Mouse (Mus musculus): ENCODE data around the gene AI467606. TPM values are rescaled to one million over a fixed set of nuclear protein-coding genes. Genes with fewer than 3 reads are reported as not detected.

AI467606 gene
- polyA plus RNA-seq, 1 experiment from 2014 or later = 2.2 TPM

DNA sequence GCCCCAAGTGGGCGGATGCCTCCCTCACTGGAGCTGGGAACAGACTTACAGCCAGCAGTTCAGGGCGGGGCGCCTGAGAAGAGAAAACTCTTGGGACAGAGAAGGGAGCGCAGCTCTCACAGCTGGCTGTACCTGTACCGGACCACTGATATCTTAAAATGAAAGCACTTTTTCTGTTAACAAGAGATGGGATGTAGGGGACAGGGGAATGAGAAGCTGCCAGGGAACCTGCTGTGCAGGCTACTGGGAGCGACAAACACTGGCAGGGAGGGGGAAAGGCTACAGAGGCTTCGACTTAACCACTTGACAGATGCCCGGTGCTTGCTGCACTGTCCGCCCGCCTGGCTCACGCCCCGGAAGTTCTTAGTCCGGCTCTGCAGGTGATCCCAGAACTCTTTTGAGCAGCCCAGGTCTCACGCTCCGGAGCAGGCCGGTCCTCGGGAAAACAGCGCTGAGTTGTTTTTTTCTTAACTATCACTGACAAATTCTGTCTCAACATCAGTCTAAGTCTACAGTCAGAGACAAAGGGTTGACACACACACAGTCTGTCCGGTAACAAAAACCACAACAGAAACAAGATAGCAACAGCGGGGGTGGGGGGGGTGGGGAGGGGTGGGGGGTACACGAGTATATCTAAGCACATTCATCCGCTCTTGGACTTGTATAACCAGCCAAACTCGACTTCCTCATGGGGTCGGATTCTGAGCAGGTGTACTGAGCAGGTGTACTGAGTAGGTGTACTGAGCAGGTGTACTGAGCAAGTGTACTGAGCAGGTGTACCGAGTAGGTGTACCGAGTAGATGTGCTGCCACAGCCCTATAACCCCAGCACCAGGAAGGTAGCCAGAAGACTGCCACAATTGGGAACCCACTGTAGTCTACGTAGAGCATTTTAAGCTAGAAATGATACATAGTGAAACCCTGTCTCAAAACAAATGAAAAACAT lies 2.0 kb upstream of the AI467606 start:
- Histone ChIP-seq H3K36me3 (ENCODE audit: control insufficient read depth, insufficient read depth, low read length) (no peaks in the 10 kb centered on the region), H3K4me3 (ENCODE audit: low read length) (peak overlapping the region; percentile 20; the same call in 1 of the 2 replicates), H3K9me3 (ENCODE audit: control insufficient read depth, low read length) (no peaks in the 10 kb centered on the region), H3K9ac (ENCODE audit: low read depth, low read length) (peak overlapping the region; percentile 36; the same call in 1 of the 2 replicates), H3K4me1 (ENCODE audit: control insufficient read depth, insufficient read depth, low read depth, low read length) (peaks cover 5% of the 10 kb centered on the region), H3K4me2 (ENCODE audit: low read length) (peak overlapping the region; percentile 55), H3K27ac (ENCODE audit: low read depth, low read length) (no peak overlapping the region), H3K27me3 (replicated peaks; ENCODE audit: control insufficient read depth, insufficient read depth, low read length) (no peaks in the 10 kb centered on the region)
- 21% methylated on average over 27 of the region's 27 CpGs for WGBS
- ATAC-seq = no peak

DNA sequence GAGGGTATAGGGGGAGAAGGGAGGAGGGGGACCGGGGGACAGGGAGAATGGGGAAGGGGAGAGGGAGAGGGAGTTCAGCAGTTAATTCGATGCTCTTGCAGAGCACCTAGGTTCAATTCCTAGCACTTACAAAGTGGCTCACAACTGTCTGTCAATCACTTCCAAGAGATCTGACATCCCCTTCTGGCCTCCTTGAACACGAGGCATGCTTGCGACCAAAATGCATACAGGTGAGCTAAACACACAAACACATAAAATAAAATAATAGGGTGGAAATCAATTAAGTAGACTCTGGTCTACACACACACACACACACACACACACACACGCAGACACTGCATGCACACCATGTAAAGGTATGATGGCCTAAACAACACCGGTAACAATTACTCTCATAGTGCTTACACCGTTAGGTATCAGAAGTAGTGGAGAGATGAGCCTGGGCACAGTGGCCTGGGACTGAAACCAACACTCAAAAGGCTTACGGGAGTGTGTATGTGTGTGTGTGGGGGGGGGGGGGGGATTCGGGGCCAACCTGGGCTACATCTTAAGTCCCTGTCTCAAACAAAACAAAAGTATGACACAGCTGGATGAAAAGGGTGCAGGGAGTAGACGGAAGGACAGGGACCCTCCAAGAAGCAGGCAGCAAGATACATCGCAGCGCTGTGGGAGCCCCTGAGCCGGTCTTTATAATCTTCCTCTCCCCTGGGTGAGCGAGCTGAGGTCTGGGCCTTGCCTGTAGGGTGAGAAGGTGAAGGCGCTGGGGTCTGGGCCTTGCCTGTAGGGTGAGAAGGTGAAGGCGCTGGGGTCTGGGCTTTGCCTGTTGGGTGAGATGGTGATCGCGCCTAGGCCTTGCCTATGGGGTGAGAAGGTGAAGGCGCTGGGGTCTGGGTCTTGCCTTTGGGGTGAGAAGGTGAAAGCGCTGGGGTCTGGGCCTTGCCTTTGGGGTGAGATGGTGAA lies 725 bp upstream of the AI467606 start:
- no peaks in the 10 kb centered on the region for H3K36me3 ChIP-seq (ENCODE audit: control insufficient read depth, insufficient read depth, low read length)
- H3K4me1 ChIP-seq (ENCODE audit: control insufficient read depth, insufficient read depth, low read depth, low read length) = peaks cover 5% of the 10 kb centered on the region
- ATAC-seq = no peak
- H3K27me3 ChIP-seq (replicated peaks; ENCODE audit: control insufficient read depth, insufficient read depth, low read length) = no peaks in the 10 kb centered on the region
- no peak overlapping the region for H3K27ac ChIP-seq (ENCODE audit: low read depth, low read length)
- H3K4me3 ChIP-seq (ENCODE audit: low read length) = no peak overlapping the region
- WGBS = 88% methylated on average over 20 of the region's 20 CpGs
- no peak overlapping the region for H3K4me2 ChIP-seq (ENCODE audit: low read length)
- no peak overlapping the region for H3K9ac ChIP-seq (ENCODE audit: low read depth, low read length)
- H3K9me3 ChIP-seq (ENCODE audit: control insufficient read depth, low read length) = no peaks in the 10 kb centered on the region

DNA sequence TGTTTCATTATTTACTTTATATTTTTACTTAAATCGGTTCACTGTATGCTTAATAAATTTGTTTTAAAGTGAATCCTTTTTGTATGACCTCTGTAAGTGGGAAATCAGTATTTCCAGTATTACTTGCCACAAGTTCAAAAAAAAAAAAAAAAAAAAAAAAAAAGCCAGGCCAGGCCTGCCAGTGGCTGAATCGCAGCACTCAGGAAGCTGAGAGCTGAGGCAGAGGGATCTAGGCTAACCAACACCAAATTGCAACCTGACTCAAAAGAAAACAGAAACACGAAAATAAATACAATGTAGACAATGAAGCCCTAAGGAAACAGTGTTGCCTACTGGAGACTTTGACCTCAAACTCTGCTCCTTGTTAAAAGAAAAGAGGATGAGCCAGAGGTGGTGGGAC lies 2.8 kb downstream of the AI467606 start:
- WGBS = 81% methylated on average over 3 of the region's 3 CpGs

DNA sequence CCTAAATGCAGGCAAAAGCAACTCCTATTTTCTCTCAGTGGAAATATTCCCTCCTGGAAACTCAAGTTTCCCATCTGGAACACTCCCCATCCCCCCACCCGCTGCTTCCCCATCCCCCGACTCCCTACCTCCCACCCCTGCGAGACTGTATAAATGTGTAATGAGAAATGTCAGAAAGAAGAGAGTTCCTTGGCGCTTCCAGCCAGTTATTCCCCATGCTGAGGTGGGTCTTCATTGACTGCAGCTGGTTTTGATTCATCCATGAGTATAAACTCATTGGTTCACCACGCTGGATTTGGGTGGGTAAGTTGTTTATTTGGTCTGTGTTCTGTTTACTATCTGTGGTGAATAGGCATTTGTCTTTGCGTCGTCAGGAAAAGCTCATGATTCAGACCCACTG lies 5.3 kb downstream of the AI467606 start:
- Histone ChIP-seq H3K4me3 (ENCODE audit: low read length) (no peak overlapping the region), H3K9ac (ENCODE audit: low read depth, low read length) (no peak overlapping the region), H3K4me1 (ENCODE audit: control insufficient read depth, insufficient read depth, low read depth, low read length) (no peaks in the 10 kb centered on the region), H3K27ac (ENCODE audit: low read depth, low read length) (no peak overlapping the region), H3K27me3 (replicated peaks; ENCODE audit: control insufficient read depth, insufficient read depth, low read length) (no peaks in the 10 kb centered on the region), H3K9me3 (ENCODE audit: control insufficient read depth, low read length) (no peaks in the 10 kb centered on the region), H3K36me3 (ENCODE audit: control insufficient read depth, insufficient read depth, low read length) (no peaks in the 10 kb centered on the region), H3K4me2 (ENCODE audit: low read length) (no peak overlapping the region)
- no peak for ATAC-seq
- WGBS = 68% methylated on average over 7 of the region's 7 CpGs

More for the DNA sequence above, 2.8 kb downstream of the AI467606 start:
- Histone ChIP-seq H3K9ac (ENCODE audit: low read depth, low read length) (no peak overlapping the region), H3K4me1 (ENCODE audit: control insufficient read depth, insufficient read depth, low read depth, low read length) (peaks cover 5% of the 10 kb centered on the region), H3K4me3 (ENCODE audit: low read length) (no peak overlapping the region), H3K9me3 (ENCODE audit: control insufficient read depth, low read length) (no peaks in the 10 kb centered on the region), H3K4me2 (ENCODE audit: low read length) (no peak overlapping the region), H3K36me3 (ENCODE audit: control insufficient read depth, insufficient read depth, low read length) (no peaks in the 10 kb centered on the region), H3K27me3 (replicated peaks; ENCODE audit: control insufficient read depth, insufficient read depth, low read length) (no peaks in the 10 kb centered on the region), H3K27ac (ENCODE audit: low read depth, low read length) (no peak overlapping the region)
- no peak for ATAC-seq

DNA sequence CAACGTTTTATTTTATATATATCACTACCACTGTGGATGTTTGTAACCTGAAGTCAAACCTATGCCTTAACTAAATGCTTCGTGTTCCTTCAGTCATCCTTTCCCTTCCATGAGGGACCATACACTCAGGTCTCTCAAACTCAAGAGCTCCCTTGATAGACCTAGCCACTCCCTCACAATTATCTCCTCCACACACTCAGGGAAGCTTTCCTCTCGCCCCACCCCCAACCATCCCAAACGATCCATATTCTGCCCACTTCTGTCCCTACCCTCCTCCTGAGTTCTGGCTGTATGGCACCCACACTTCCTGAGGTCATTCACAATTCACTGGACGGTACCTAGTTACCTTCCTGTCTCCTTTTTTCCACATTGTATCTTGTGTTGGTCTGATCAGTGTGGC lies 7.4 kb downstream of the AI467606 start:
- no peaks in the 10 kb centered on the region for H3K4me1 ChIP-seq (ENCODE audit: control insufficient read depth, insufficient read depth, low read depth, low read length)
- no peaks in the 10 kb centered on the region for H3K36me3 ChIP-seq (ENCODE audit: control insufficient read depth, insufficient read depth, low read length)
- no peak overlapping the region for H3K4me3 ChIP-seq (ENCODE audit: low read length)
- no peak overlapping the region for H3K27ac ChIP-seq (ENCODE audit: low read depth, low read length)
- no peaks in the 10 kb centered on the region for H3K9me3 ChIP-seq (ENCODE audit: control insufficient read depth, low read length)
- no peak overlapping the region for H3K4me2 ChIP-seq (ENCODE audit: low read length)
- no peaks in the 10 kb centered on the region for H3K27me3 ChIP-seq (replicated peaks; ENCODE audit: control insufficient read depth, insufficient read depth, low read length)
- WGBS = 83% methylated on average over 5 of the region's 5 CpGs
- no peak overlapping the region for H3K9ac ChIP-seq (ENCODE audit: low read depth, low read length)
- ATAC-seq = no peak

DNA sequence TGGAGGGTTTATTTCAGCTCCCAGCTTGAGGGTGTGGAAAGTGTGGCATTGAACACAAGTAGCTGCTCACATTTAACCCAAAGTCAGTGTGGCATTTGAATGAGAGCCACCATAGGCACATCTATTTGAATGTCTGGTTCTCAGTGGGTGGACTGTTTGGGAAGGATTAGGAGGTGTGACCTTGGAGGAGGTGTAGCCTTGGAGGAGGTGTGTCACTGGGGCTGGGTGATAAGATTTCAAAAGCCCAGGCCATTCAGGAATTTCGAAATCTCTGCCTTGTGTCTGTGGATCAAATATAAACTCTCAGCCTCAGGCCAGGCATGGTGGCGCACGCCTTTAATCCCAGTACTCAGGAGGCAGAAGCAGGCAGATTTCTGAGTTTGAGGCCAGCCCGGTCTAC lies 7.8 kb downstream of the AI467606 start:
- H3K4me3 ChIP-seq (ENCODE audit: low read length) = no peak overlapping the region
- no peak overlapping the region for H3K27ac ChIP-seq (ENCODE audit: low read depth, low read length)
- H3K36me3 ChIP-seq (ENCODE audit: control insufficient read depth, insufficient read depth, low read length) = no peaks in the 10 kb centered on the region
- H3K9ac ChIP-seq (ENCODE audit: low read depth, low read length) = no peak overlapping the region
- ATAC-seq = no peak
- no peak overlapping the region for H3K4me2 ChIP-seq (ENCODE audit: low read length)
- no peaks in the 10 kb centered on the region for H3K27me3 ChIP-seq (replicated peaks; ENCODE audit: control insufficient read depth, insufficient read depth, low read length)
- H3K4me1 ChIP-seq (ENCODE audit: control insufficient read depth, insufficient read depth, low read depth, low read length) = no peaks in the 10 kb centered on the region
- 89% methylated on average over 4 of the region's 4 CpGs for WGBS
- H3K9me3 ChIP-seq (ENCODE audit: control insufficient read depth, low read length) = no peaks in the 10 kb centered on the region

DNA sequence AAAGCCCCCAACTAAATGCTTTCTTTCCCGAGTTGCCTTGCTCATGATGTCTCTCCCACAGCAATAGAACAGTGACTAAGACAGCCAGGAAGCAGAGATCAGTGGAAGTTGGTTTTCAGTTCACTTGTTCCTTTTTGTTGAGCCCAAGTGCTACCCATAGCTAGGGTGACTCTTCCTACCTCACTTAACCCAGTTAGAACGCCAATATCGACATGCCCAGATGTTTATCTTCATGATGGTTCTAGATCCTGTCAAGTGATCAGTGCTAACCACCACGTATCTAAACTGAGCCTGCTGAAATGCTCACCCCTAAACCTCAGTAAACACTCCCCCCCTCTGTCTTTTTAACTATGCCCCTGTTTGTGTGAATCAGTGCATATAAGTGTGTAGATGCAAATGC lies 8.4 kb downstream of the AI467606 start:
- peaks cover 3% of the 10 kb centered on the region for H3K4me1 ChIP-seq (ENCODE audit: control insufficient read depth, insufficient read depth, low read depth, low read length)
- 90% methylated on average over 4 of the region's 4 CpGs for WGBS

DNA sequence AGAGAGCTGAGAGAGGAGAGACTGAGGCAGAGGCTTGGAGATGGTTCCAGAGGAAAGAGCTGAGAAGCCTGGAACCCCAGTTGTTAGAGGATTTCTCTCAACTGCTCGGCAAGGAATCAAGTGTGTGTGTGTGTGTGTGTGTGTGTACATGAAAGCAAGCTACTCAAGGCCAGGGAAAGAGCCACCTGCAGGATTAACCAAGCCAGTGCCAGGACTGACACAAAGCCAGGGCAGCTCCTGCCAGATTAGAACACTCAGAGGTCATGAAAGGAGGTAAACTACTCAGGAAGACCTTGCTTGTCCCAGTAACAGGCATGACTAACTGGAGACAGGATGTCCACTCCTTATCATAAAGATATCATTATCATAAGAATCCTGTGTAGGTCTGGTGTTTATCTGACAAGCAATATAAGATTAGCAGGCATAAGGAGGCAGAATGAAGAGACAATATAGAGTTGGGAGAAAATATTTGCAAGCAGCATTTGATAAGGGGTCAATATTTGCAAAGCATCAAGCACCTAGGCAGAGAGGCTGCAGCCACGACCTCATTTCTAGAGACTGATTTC lies 10.4 kb downstream of the AI467606 start:
- ATAC-seq = no peak
- H3K4me2 ChIP-seq (ENCODE audit: low read length) = no peak overlapping the region
- no peaks in the 10 kb centered on the region for H3K9me3 ChIP-seq (ENCODE audit: control insufficient read depth, low read length)
- H3K36me3 ChIP-seq (ENCODE audit: control insufficient read depth, insufficient read depth, low read length) = no peaks in the 10 kb centered on the region
- 43% methylated on average over 2 of the region's 2 CpGs for WGBS
- no peak overlapping the region for H3K4me3 ChIP-seq (ENCODE audit: low read length)
- H3K27me3 ChIP-seq (replicated peaks; ENCODE audit: control insufficient read depth, insufficient read depth, low read length) = no peaks in the 10 kb centered on the region
- no peak overlapping the region for H3K27ac ChIP-seq (ENCODE audit: low read depth, low read length)
- peaks cover 5% of the 10 kb centered on the region for H3K4me1 ChIP-seq (ENCODE audit: control insufficient read depth, insufficient read depth, low read depth, low read length)
- H3K9ac ChIP-seq (ENCODE audit: low read depth, low read length) = no peak overlapping the region

More for the DNA sequence above, 8.4 kb downstream of the AI467606 start:
- H3K9ac ChIP-seq (ENCODE audit: low read depth, low read length) = no peak overlapping the region
- no peak overlapping the region for H3K4me2 ChIP-seq (ENCODE audit: low read length)
- H3K27ac ChIP-seq (ENCODE audit: low read depth, low read length) = no peak overlapping the region
- H3K36me3 ChIP-seq (ENCODE audit: control insufficient read depth, insufficient read depth, low read length) = no peaks in the 10 kb centered on the region
- no peaks in the 10 kb centered on the region for H3K27me3 ChIP-seq (replicated peaks; ENCODE audit: control insufficient read depth, insufficient read depth, low read length)
- no peaks in the 10 kb centered on the region for H3K9me3 ChIP-seq (ENCODE audit: control insufficient read depth, low read length)
- H3K4me3 ChIP-seq (ENCODE audit: low read length) = no peak overlapping the region
- no peak for ATAC-seq
